Mouse (Mus musculus) spleen, embryonic (tissue): Measurements from ENCODE around the gene Cacna1h.

Experiments
- CTCF ChIA-PET: fragments of 350-600 bp; sonication (Branson Sonifier 250); formaldehyde crosslinking; loops from one replicate; lab custom pipeline; 2022; lab: Charles Lee

Cacna1h gene

DNA sequence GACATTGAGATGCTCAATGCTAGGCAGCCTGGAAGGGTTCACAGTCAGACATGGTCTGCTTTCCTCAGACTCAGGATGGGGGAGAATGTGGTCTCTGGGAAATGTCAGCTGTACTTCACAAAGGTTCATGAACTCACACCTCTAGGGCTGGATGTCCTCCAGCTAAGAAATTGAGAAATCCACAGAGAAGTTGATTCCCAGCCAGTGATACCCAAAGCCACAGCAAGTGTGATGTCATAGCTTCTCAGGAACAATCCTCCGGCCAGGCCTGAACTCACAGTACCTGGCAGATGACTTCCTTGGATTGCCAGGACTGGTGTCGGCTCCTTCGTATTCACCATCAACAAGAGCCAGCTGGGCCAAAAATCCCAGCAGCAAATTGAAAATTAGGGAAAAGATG, 12.3 kb upstream of the Cacna1h start:
- CTCF ChIA-PET, result no interaction called here

DNA sequence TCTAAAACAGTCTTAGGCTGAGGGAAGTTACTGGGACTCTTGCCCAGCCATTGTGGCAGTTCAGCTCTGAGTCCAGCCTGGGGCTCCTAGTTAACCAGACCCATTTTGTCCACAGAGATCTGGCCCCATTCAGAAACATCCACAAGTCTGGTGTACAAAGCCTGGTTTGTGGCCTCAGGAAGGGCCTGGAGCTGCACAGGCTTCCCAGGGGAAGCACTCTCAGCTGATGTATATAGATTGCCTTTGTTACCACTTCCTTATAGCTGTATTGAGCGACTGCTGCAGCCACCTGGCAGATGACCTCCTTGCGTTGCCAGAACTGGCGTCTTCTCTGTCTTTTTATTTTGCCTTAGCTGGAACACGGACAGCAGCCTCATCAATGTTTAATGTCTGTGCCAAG, 11.5 kb upstream of the Cacna1h start:
- CTCF ChIA-PET, result no interaction called here

DNA sequence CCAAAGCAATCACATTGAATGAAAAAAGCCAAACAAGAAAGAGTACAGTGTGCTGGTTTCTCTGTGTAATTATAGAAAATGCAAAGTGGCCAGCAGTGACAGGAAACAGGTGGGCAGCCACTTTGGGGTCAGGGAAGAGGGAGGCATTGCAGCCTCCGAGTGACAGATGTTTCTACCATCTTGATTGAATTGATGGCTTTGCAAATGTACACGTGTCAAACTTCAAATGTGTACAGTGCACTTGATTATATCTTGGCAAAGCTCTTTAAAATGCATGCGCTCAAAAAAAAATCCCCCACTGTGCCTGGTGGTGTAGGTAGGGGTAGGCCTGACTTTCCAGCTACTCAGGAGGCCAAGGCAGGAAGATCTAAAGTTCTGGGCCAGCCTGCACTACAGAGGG, 9.3 kb upstream of the Cacna1h start:
- CTCF ChIA-PET, result no interaction called here

DNA sequence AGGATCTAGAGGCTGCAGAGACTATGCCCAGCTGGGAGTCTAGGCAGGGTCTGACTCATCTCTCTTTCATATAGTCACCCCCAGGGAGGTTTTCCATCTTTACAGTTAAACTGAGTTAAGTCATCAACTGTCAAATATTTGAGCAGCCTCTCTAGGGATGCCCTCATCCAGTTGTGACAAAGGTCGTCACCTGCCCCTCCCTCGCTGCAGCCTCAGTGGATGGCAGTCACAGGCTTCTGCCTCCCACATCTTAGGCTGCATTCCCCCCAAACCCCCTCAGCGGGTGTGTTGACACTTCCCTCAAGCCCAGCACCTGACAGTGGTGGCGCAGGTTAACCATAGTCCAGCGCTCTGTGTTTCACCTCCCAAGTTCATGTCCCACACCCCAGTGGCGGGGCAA, 7.8 kb upstream of the Cacna1h start:
- CTCF ChIA-PET, result no interaction called here

DNA sequence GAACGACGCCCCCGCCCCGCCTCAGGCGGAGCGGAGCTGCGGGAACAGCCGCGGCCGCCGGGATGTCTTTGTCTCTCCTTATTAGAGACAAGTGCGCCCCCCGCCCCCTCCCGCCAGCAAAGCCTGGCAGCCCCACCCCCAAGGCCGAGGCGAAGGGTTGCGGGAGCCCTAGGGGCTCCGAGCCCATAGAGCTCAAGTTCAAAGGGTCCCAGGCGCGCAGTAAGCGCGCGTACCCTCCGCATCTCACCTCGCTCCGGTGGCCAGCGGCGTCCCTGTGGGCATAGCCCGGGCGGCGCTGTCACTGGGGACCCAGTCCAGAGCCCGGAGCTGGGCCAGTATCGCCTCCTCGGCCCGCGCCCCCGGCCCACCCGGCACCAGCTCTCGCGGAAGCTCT, 363 bp downstream of the Cacna1h start:
- CTCF ChIA-PET, result interaction anchor here (0.7 kb wide), 1 partner anchor 50 kb away, joined by 3 read pairs; no protein-coding TSS in a partner anchor

DNA sequence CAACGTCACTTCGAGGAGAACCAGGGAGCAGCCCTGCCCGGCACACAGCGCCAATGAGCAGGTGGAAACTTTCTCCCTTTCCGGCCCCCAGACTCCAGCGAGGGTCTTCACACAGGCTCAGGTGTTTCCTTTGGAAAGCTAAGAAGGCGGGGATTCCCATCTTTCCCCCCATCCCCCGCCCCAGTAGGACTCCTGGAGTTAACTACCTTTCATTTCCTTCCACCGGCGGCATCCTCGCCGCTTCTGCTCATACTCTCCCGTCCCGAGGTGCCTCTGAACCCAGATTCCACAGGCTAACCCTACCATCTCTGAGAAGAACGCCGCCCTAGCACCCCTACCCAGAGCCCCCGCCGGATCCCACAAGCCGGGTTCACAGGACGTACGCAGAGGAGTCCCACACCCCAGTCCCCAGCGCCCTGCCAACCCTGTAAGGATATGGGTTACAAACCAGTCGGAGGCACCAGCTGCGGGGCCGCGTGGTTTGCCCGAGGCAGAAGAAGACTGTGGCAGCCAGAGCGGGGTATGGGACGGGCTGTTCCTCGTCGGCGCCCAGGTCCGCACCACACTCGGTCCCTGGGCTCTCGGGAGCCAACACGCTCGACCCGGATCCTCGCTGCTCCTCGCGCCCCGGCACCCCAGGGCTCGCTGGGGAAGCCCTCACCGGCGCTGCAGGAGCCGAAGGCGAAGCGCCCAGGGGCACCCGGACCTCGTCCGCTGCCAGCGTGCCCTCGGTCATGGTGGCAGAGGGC, 976 bp downstream of the Cacna1h start:
- CTCF ChIA-PET, result no interaction called here

DNA sequence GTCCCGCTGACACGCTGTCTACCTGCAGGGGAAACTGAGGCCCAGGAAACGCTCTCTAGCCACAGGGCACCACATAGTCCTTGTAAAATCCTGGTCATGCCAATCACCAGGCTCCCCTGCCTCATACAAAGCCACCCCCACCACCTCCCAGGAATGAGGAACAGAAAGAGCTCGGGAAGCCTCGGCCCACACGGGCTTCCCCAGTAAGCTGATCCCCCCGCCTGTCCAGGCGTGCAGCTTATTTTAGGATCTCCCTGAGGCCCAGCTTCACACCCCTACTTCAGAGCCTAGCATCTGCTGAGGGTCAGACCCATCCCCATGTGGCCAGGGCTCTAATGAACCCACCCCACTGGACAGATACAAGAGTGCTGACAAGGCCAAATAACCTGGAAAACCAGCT, 3.0 kb downstream of the Cacna1h start:
- CTCF ChIA-PET, result no interaction called here

DNA sequence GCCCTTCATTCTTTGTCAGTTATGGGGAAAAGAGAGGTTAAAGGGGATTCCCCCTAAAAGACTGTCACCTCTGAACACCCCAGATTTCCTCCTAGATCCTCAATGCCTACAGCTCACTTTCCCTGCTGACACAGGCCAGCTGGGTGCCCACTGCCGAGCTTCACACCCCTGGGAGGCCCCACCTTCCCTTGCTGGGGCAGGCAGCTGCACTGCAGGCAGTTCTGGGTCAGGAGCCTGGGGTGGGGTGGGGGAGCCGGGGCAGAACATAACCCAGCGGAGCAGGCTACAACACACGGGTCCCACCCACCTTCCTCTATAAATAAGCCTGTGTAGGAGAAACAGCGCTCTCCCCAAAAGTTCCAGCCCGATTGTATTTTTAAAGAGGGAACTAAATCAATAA, 3.7 kb downstream of the Cacna1h start:
- CTCF ChIA-PET, result no interaction called here

DNA sequence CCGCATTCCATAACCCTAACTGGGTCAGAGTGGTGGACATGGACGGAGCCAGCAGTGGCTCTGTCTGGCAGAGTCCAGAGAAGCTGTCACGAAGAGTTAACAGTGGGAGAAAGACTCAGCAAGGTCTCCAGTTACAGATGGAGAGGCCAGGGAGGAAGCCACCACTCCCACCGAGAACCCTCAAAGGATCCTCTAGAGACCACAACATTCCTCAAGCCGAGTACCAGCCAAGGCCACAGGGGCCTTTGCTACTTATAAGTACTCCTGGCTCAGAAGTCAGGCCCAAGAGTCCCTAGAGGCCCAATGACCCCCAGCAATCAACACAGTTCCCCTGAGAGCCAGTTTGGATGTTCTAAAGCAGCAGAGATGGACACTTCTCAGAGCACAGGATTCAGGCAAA, 4.3 kb downstream of the Cacna1h start:
- CTCF ChIA-PET, result no interaction called here

DNA sequence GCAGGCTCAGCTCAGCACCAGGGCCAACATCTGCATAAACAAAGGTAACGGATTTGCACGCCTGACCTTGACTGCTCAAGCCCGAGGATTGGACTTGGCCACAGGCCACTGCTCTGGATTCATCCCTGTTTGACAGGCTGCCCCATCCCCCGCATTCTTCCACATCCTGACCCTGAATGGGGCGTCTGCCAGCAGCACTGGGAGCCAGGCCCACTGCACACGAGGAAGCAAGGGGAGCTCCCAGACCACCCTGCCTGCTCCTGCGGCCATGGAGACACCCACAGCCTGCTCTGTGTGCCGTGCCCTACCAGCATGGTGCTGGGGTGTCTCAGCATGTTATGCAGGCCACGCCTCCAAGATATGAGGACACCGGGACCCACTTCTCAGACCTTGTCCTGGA, 6.1 kb downstream of the Cacna1h start:
- CTCF ChIA-PET, result no interaction called here

DNA sequence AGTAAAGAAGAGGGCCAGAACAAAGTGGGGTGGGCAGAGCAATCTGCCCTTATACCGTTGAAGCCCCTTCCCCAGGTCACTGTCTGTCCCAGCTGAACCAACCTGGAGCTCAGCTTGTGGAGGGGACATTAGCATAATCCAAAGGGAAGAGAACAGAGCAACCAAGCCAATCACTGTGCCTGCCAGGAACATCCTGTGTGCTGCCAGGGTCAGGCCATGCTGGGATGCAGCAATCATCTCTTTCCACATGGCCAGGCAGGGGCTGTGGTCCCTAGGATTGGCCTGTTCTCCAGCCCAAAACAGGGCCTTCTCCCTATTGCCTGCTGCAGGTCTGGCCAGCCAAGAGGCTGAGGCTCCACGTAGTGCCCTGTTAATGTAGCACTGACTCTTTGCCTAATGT, 7.6 kb downstream of the Cacna1h start:
- CTCF ChIA-PET, result interaction anchor here (0.6 kb wide), 1 partner anchor 1456 kb away, joined by 4 read pairs; no protein-coding TSS in a partner anchor

DNA sequence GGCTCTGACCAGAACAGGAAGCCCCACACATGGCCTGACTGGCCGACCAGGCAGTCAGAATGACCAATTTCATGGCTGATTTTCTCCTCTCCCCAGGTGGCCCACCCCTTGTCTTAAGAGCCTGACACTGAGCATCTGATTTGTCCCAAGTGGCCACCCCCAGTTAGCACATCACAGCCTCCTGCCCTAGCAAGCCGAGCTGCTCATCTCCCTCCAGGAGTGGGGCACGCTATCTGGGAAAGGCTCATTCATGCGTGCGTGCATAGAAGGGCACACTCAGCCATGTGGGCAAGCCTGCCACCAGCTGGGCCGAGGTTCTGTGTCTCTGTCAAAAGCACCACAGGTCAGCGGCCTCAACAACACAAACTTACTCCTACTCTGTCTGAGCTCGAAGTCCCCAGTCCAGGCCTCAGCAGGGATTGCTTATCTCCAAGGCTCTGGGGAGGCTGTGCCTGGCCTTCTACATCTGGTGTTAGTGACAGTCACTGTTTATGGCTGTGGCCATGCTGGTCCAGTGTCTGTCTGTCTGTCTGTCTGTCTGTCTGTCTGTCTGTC, 9.0 kb downstream of the Cacna1h start:
- CTCF ChIA-PET, result no interaction called here

DNA sequence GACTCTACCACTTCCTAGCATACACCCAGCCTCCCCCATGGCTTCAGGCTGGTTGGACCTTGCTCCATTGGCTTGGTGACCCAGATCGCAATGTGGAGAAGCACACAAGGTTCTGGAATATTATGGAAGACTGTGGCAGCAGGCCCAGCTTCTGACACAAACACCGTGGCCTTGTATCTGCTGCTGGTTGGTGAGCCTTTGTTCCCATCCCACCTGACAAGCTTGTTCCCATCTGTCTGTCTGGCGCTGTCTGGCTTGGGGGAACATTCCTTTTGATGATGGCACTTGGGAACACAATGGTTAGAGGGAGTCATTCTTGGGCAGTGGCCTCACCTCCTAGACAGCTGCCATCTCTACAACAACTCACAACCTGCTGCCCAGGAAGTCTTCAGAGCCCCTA, 12.6 kb downstream of the Cacna1h start:
- CTCF ChIA-PET, result no interaction called here

DNA sequence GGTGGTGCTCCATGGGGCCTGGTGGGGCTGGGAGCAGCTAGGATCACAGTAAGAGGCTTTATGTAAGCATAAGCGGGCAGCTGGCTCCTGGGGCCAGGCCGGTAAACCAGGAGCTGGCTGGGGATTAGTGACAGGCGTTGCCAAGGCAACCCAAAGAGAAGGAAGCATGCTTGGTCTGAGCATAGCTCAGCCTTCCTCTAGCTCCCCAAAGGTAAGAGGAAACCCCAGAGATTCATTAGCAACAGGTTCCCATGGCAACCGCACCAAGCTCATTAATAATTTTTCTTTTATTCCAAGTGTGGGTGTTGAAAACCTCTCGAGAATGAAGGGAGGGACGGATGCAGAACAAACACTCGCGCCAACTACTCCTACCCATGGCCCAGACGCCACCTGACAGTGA, 14.7 kb downstream of the Cacna1h start:
- CTCF ChIA-PET, result no interaction called here

DNA sequence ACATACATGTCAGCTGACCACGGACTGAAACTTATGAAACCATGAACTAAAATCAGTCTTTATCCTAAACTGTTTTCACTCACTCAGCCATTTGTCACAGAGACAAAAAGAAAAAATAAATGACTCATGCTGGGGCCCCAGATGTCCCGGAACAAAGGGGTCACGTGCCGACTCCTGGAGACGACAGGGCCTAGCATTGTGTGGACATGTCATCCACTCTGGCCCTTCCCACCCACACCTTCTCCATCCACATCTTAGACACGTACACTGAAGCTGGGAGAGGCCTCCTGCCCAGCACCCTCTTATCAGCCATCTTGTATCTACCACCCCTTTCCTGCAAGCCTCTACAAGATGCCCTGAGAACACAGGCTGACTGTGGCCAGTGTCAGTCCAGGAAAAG, 15.6 kb downstream of the Cacna1h start:
- CTCF ChIA-PET, result no interaction called here

DNA sequence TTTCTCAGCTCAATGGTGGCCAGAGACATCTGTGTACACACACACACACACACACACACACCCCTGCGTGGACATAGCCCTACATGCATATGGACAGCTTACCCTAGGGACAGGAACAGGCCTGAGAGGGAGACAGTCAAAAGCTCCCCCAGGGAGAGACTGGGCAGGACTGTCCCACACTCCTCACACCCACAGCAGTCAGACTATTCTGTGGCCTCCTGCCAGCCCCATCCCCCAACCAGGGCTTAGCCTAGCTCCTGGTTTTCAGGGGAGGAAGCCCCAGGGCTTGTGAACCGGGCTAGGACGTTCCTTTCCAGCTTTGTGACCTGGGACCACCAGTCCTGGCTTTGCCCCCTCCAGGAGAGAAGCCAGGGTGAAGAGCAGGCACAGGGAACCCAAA, 17.4 kb downstream of the Cacna1h start:
- CTCF ChIA-PET, result interaction anchor here (0.6 kb wide), 1 partner anchor 56 kb away, joined by 3 read pairs; no protein-coding TSS in a partner anchor

DNA sequence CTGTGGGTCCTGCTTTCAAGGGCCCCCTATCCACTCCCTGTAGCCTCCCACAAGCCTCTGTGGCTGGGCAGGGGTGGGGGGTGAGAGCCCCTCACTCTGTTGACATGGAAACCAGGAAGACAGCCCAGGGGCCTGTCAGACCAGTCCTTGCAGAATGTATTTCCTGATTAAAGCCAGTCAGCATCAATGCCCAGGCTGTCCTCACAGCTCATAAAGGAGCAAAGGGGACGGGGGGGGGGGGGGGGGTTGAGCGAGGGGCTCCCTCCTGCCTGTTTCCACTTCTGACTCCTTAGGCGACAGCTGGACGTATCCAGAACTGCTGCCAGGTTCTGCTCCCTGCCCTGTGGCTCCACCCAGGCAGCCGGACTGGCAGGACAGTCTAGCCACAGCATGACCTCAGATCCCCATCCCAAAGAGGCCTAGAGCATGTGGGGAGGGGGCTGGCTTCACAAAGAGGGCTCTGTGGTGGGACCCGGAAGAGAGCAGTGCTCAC, 18.1 kb downstream of the Cacna1h start:
- CTCF ChIA-PET, result interaction anchor here (0.6 kb wide), 1 partner anchor 55 kb away, joined by 3 read pairs; no protein-coding TSS in a partner anchor

DNA sequence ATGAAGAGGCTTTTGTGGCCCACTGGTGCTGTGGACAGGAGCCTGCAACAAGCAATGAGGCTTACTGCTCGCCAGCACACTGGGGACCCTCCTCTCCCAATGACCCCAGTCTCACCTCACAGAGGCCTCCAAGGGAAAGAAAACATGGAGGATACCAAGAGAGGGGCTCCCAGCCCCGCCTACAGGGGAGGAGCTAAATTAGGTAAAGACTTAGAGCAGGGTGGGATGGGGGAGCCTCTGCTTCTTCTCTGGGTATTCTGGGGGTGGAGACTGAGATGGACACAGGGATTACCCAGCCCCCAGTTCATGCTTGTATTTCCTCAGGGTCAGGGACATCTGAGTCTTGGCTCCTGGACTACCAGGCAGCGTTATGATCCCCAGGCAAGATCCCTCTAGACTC, 18.7 kb downstream of the Cacna1h start:
- CTCF ChIA-PET, result no interaction called here

DNA sequence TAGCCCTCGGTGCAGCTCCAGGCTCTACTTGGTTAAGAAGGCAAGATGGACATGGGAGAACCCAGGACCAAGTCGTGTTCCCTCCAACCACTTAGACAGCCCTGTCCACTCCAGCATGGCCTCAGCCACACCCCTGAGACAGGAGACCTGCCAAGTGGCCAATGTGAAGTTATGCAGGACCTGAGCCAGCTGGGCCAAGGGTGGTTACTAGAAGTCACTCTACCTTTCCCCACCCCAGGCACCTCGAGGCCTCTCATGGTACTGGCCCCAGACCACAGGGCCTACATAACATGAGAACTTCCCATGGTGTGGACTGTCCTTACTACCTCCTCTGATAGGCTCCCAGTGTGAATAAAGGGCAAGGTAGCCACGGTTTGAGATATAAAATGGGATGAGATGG, 19.4 kb downstream of the Cacna1h start:
- CTCF ChIA-PET, result interaction anchor here (0.6 kb wide), 1 partner anchor 23 kb away, joined by 3 read pairs; no protein-coding TSS in a partner anchor

DNA sequence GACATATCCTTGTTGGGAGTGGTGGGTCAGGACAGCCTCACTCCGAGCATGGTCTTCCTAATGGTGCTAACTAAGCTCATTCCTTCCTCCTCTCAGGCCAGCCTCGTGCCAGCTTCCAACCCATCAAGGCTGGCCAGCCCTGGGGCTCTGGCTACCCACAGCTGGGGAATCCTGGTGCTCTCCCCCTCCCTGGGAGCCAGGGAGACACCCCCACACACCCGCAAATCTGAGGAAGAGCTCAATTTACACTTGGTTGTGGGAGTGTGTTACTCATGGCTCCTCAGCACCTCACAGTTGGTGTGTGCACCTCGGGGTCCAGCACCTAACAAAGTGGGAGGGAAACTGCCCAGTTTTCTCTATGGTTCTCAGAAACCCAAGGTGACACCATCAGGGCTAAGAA, 22.3 kb downstream of the Cacna1h start:
- CTCF ChIA-PET, result no interaction called here

DNA sequence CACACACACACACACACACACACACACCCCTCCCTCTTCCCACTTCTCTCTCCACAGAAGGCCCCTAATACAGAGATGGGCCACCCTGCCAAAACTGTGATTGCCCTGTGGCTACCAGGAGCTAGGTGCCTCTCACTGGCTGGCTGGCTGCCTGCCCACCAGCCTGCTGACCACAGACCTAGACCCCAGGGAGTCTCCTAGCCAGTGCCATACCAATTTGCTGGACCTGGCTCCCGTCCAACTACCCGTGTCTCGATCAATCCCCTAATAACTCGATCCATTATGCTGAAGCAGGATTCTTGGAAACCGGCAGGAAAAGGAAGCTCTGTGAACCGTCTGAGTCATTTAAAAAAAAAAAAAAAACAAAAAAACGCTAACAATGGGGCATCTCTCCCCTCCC, 22.8 kb downstream of the Cacna1h start:
- CTCF ChIA-PET, result no interaction called here

DNA sequence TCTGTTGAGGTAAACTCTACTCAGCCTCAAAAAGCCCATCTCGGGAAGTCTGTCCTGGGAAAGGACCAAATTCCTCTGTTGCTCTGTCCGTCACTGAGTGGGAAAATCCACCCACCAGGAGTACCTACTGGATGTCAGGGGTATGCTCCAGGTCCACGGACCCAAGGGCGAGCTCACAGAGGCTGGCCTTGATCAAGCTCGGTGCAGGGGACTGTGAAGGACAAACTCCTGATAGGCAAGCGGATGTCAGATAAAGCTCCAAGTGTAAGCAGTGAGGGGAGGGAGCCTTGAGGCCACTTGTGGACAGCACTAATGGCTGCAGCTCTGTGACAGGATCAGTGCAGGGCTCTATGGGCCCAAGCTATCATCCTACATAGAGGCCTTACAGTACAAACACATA, 23.4 kb downstream of the Cacna1h start:
- CTCF ChIA-PET, result no interaction called here

DNA sequence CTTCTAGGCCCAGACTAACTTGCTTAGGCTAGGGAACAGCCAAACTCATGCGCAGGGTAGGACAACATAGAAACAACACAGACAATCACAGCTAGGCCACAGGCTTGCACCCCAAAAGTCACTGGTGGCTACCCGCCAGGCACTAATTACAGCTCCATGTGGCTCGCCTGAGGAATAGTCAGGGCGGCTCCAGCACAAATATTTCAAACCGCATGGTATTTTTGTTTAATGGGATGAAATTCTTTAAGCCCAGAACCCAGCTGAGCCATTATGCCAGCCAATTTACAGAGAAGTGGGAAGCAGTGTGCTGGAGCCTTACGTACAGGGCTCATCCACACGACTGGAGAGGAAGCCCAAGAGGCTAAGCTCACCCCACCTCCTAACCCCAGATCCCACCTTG, 24.0 kb downstream of the Cacna1h start:
- CTCF ChIA-PET, result no interaction called here
